Mouse (Mus musculus) MEL (cell line): ENCODE data around the gene Camta1. TPM values are rescaled to one million over a fixed set of nuclear protein-coding genes. Genes with fewer than 3 reads are reported as not detected.

Experiments
- DNase-seq: peaks from one replicate; pipeline ENCODE4 v3.0.0; 2011; ENCODE audit warnings: low read depth, low spot score
- H3K27ac ChIP-seq: 2 replicates; pipeline ENCODE4 v1.5.1; 2012; ENCODE audit warnings: low read depth, mild to moderate bottlenecking, control low read depth, low read length, moderate library complexity; ENCODE audit not compliant: control insufficient read depth
- H3K27me3 ChIP-seq, 2 experiments: fragments of 150-350 bp in 1 of 2; sonication (generic) in 1 of 2; 2 replicates each; pipeline ENCODE4 v1.6.1; 2012; ENCODE audit warnings: low read length in 2 of 2, mild to moderate bottlenecking in 2 of 2, improper control_type of control experiment in 1 of 2, moderate library complexity in 1 of 2; ENCODE audit not compliant: insufficient read depth in 2 of 2, control insufficient read depth in 1 of 2
- H3K36me3 ChIP-seq, 2 experiments: 2 replicates each; pipeline ENCODE4 v1.6.1; 2012 to 2014; ENCODE audit warnings: low read length in 2 of 2, improper control_type of control experiment in 1 of 2, inconsistent platforms in 1 of 2, mild to moderate bottlenecking in 1 of 2; ENCODE audit not compliant: insufficient read depth in 2 of 2, control insufficient read depth in 1 of 2
- H3K4me1 ChIP-seq, 2 experiments: fragments of 150-350 bp in 1 of 2; sonication (generic) in 1 of 2; 2 replicates each; pipeline ENCODE4 v1.6.1; 2012; ENCODE audit warnings: low read length in 2 of 2, improper control_type of control experiment in 1 of 2, mild to moderate bottlenecking in 1 of 2; ENCODE audit not compliant: insufficient read depth in 2 of 2, control insufficient read depth in 1 of 2
- H3K4me3 ChIP-seq, 2 experiments: fragments of 150-350 bp in 1 of 2; sonication (generic) in 1 of 2; 2 replicates each; pipeline ENCODE4 v1.5.1; 2012; ENCODE audit warnings: low read depth in 2 of 2, low read length in 2 of 2, mild to moderate bottlenecking in 2 of 2, moderate library complexity in 2 of 2, control low read depth in 1 of 2, improper control_type of control experiment in 1 of 2; ENCODE audit not compliant: control insufficient read depth in 1 of 2, insufficient read depth in 1 of 2
- H3K79me2 ChIP-seq: 2 replicates; pipeline ENCODE4 v1.6.1; 2012; ENCODE audit warnings: mild to moderate bottlenecking, low read length, moderate library complexity; ENCODE audit not compliant: control insufficient read depth, poor library complexity, insufficient read depth
- H3K9ac ChIP-seq: 2 replicates; pipeline ENCODE4 v1.6.1; 2012; ENCODE audit warnings: low read depth, mild to moderate bottlenecking, control low read depth, low read length, moderate library complexity; ENCODE audit not compliant: control insufficient read depth, poor library complexity, severe bottlenecking
- H3K9me3 ChIP-seq: fragments of 150-350 bp; sonication (generic); replicated peaks from 2 replicates; pipeline ENCODE4 v1.6.1; 2012; ENCODE audit warnings: mild to moderate bottlenecking, low read length, improper control_type of control experiment, moderate library complexity; ENCODE audit not compliant: insufficient read depth
- BHLHE40 ChIP-seq: IDR thresholded peaks from 2 replicates; pipeline ENCODE4 v1.6.1; 2012; ENCODE audit warnings: low read depth, mild to moderate bottlenecking, inconsistent platforms, low read length, improper control_type of control experiment, borderline replicate concordance
- CHD1 ChIP-seq: IDR thresholded peaks from 2 replicates; pipeline ENCODE4 v1.6.1; 2012; ENCODE audit warnings: low read depth, mild to moderate bottlenecking, inconsistent platforms, low read length, improper control_type of control experiment
- CHD2 ChIP-seq: IDR thresholded peaks from 2 replicates; pipeline ENCODE4 v1.6.1; 2011; ENCODE audit warnings: low read length, improper control_type of control experiment
- ETS1 ChIP-seq: IDR thresholded peaks from 2 replicates; pipeline ENCODE4 v1.6.1; 2012; ENCODE audit warnings: low read depth, mild to moderate bottlenecking, inconsistent platforms, low read length, improper control_type of control experiment, moderate library complexity
- GABPA ChIP-seq: IDR thresholded peaks from 2 replicates; pipeline ENCODE4 v1.6.1; 2012; ENCODE audit warnings: low read depth, mild to moderate bottlenecking, inconsistent platforms, low read length, improper control_type of control experiment, moderate library complexity
- JUND ChIP-seq: IDR thresholded peaks from 2 replicates; pipeline ENCODE4 v1.6.1; 2011; ENCODE audit warnings: low read depth, mild to moderate bottlenecking, improper control_type of control experiment, low read length
- MEF2A ChIP-seq: IDR thresholded peaks from 2 replicates; pipeline ENCODE4 v1.6.1; 2014; ENCODE audit warnings: low read depth, mild to moderate bottlenecking, inconsistent platforms, low read length, improper control_type of control experiment; ENCODE audit not compliant: poor library complexity, insufficient replicate concordance, severe bottlenecking; ENCODE audit errors: extremely low read depth
- MXI1 ChIP-seq: IDR thresholded peaks from 2 replicates; pipeline ENCODE4 v1.6.1; 2011; ENCODE audit warnings: mild to moderate bottlenecking, low read depth, low read length, improper control_type of control experiment
- NRF1 ChIP-seq: IDR thresholded peaks from 2 replicates; pipeline ENCODE4 v1.6.1; 2014; ENCODE audit warnings: low read depth, mild to moderate bottlenecking, inconsistent platforms, low read length, improper control_type of control experiment, moderate library complexity; ENCODE audit not compliant: poor library complexity, insufficient read depth, severe bottlenecking
- POLR2AphosphoS5 ChIP-seq: IDR thresholded peaks from 2 replicates; pipeline ENCODE4 v1.6.1; 2012; ENCODE audit warnings: low read depth, borderline replicate concordance, mild to moderate bottlenecking, inconsistent platforms, low read length, moderate library complexity, mixed read lengths
- SIN3A ChIP-seq: IDR thresholded peaks from 2 replicates; pipeline ENCODE4 v1.6.1; 2012; ENCODE audit warnings: low read length, improper control_type of control experiment, inconsistent platforms
- TCF12 ChIP-seq: IDR thresholded peaks from 2 replicates; pipeline ENCODE4 v1.6.1; 2014; ENCODE audit warnings: low read depth, mild to moderate bottlenecking, inconsistent platforms, low read length, improper control_type of control experiment, moderate library complexity
- ZC3H11A ChIP-seq: IDR thresholded peaks from 2 replicates; pipeline ENCODE4 v1.6.1; 2012; ENCODE audit warnings: low read depth, mild to moderate bottlenecking, inconsistent platforms, low read length, improper control_type of control experiment
- ZKSCAN1 ChIP-seq: IDR thresholded peaks from 2 replicates; pipeline ENCODE4 v1.6.1; 2012; ENCODE audit warnings: low read depth, mild to moderate bottlenecking, inconsistent platforms, low read length, improper control_type of control experiment, moderate library complexity
- polyA plus RNA-seq, 2 experiments: library from polyadenylated mRNA; stranded (reverse) in 1 of 2; unstranded in 1 of 2; fragments of >175 nt in 1 of 2; fragments of >200 nt in 1 of 2; gene quantifications; 2 replicates each; pipeline versions ENCODE4 v1.2.1 to v1.2.4; 2012; ENCODE audit warnings: low replicate concordance in 2 of 2, low read depth in 1 of 2; ENCODE audit not compliant: insufficient read length in 2 of 2, insufficient read depth in 1 of 2, missing spikeins in 1 of 2
- total RNA-seq: library from RNA; depleted of rRNA; stranded (reverse); fragments of 300-350 nt; gene quantifications from 2 replicates; pipeline ENCODE4 v1.2.3, GENCODE M21; 2012

The Camta1 gene
- total and polyA plus RNA-seq, 3 experiments: 28.2 to 87.5 TPM; not detected in 1

GRCm38 (mm10) chr4:151043281-151043680, 818.4 kb downstream of the Camta1 start:
- no peak for DNase-seq
- Histone ChIP-seq H3K27ac (no peak overlapping the region), H3K36me3 (no peaks in the 10 kb centered on the region; a peak in 1 of 4 replicates), H3K4me1 (peaks cover 0 to 2% of the 10 kb centered on the region in 2 experiments; a peak in 1 of 4 replicates), H3K27me3 (no peaks in the 10 kb centered on the region), H3K4me3 (no peak overlapping the region), H3K9ac (no peak overlapping the region), H3K79me2 (peaks cover 3% of the 10 kb centered on the region; the same call in 1 of the 2 replicates), H3K9me3 (no peaks in the 10 kb centered on the region)
- TF ChIP-seq ZKSCAN1 (no peak), SIN3A (no peak), POLR2AphosphoS5 (no peak), GABPA (no peak), BHLHE40 (no peak), MXI1 (no peak), CHD1 (no peak), NRF1 (no peak), TCF12 (no peak)

GRCm38 (mm10) chr4:151041506-151041905, 820.2 kb downstream of the Camta1 start:
- no peak for DNase-seq
- H3K27ac ChIP-seq: no peak overlapping the region
- H3K79me2 ChIP-seq: peaks cover 3% of the 10 kb centered on the region; the same call in 1 of the 2 replicates
- TF ChIP-seq ZC3H11A (no peak), JUND (no peak), GABPA (no peak), TCF12 (no peak), MEF2A (no peak), CHD2 (no peak), NRF1 (no peak)
- no peak overlapping the region for H3K9ac ChIP-seq
- no peaks in the 10 kb centered on the region for H3K27me3 ChIP-seq
- H3K9me3 ChIP-seq: no peaks in the 10 kb centered on the region
- H3K4me1 ChIP-seq: peaks cover 0 to 2% of the 10 kb centered on the region in 2 experiments; a peak in 1 of 4 replicates
- no peaks in the 10 kb centered on the region; a peak in 1 of 4 replicates for H3K36me3 ChIP-seq
- no peak overlapping the region for H3K4me3 ChIP-seq

GRCm38 (mm10) chr4:151037800-151038199, 823.9 kb downstream of the Camta1 start:
- no peak overlapping the region for H3K4me3 ChIP-seq
- H3K27me3 ChIP-seq: no peaks in the 10 kb centered on the region
- no peaks in the 10 kb centered on the region for H3K4me1 ChIP-seq
- no peaks in the 10 kb centered on the region for H3K36me3 ChIP-seq
- no peak overlapping the region for H3K27ac ChIP-seq
- TF ChIP-seq ETS1: no peak
- H3K79me2 ChIP-seq: no peaks in the 10 kb centered on the region
- no peaks in the 10 kb centered on the region for H3K9me3 ChIP-seq
- no peak overlapping the region for H3K9ac ChIP-seq
- DNase-seq: no peak
